Mouse (Mus musculus) E14TG2a.4 (cell line): ENCODE data around the gene Pcca.

Experiments used
- CTCF ChIP-seq: conservative IDR thresholded peaks from 2 replicates; pipeline ENCODE4 v1.5.1; 2014; ENCODE audit warnings: low read length
- POU5F1 ChIP-seq: IDR thresholded peaks from 2 replicates; pipeline ENCODE4 v1.6.1; 2014; ENCODE audit warnings: low read length, borderline replicate concordance

- no peak for TF ChIP-seq CTCF
- no peak for TF ChIP-seq POU5F1
Measured at GRCm38 (mm10) chr14:122617656-122618055, 83.5 kb downstream of the Pcca start.
